Comparison of ENCODE assay signal across 9 mouse cellular contexts in genomic region chr11:69073065-69073888, GRCm38 (mm10). TPM values are rescaled to one million over a fixed set of nuclear protein-coding genes. Genes with fewer than 3 reads are reported as not detected.
DNase-seq lines count a peak whose midpoint lies in the region; ATAC-seq and TF ChIP-seq lines count a peak whose summit lies in the region.
"Had no signal": no experiment of that assay in that cellular context is flagged by ENCODE, and none has a peak within 500 bp of the region (broad histone marks: within the 10 kb centered on the region; RNA-seq: fewer than 3 reads in every experiment).

No protein-coding gene starts in this region.

- WGBS in forebrain, embryonic 10.5 days = under 1% methylated on average over 14 of the region's 14 CpGs
- under 1% methylated on average over 14 of the region's 14 CpGs for WGBS in heart, postnatal 0 days
- WGBS in liver, embryonic 16.5 days (ENCODE audit: insufficient replicate concordance) = under 1% methylated on average over 14 of the region's 14 CpGs
- under 1% methylated on average over 14 of the region's 14 CpGs for WGBS in neural tube, embryonic 12.5 days
- under 1% methylated on average over 14 of the region's 14 CpGs for WGBS in stomach, embryonic 16.5 days

- no peak for TF ChIP-seq CTCF in ES-Bruce4 (IDR thresholded peaks at IDR 0.05; ENCODE audit: low read depth, low read length)
- no peak for TF ChIP-seq CTCF in heart, postnatal 0 days (IDR thresholded peaks at IDR 0.05; ENCODE audit: low read depth)

- ATAC-seq in heart, postnatal 0 days (ENCODE audit: insufficient read depth, low read depth) = peak; percentile 65
- ATAC-seq in liver, embryonic 16.5 days (ENCODE audit: low read depth) = peak; percentile 60
- peak; percentile 72 for ATAC-seq in neural tube, embryonic 12.5 days (ENCODE audit: low FRiP score, low read depth)
- ATAC-seq in stomach, embryonic 16.5 days (ENCODE audit: insufficient read depth, low FRiP score) = peak; percentile 72

- H3K36me3 ChIP-seq in ES-Bruce4 (ENCODE audit: control insufficient read depth, insufficient read depth, low read length, poor library complexity, severe bottlenecking) = no peaks in the 10 kb centered on the region
- no peaks in the 10 kb centered on the region for H3K36me3 ChIP-seq in forebrain, embryonic 10.5 days (replicated peaks)
- no peaks in the 10 kb centered on the region for H3K36me3 ChIP-seq in heart, postnatal 0 days (replicated peaks; ENCODE audit: control insufficient read depth, insufficient read depth, low read length)
- H3K36me3 ChIP-seq in liver, embryonic 16.5 days (ENCODE audit: control insufficient read depth, insufficient read depth) = no peaks in the 10 kb centered on the region
- H3K36me3 ChIP-seq in neural tube, embryonic 12.5 days = no peaks in the 10 kb centered on the region
- H3K36me3 ChIP-seq in stomach, embryonic 16.5 days (ENCODE audit: control insufficient read depth, insufficient read depth, low read length) = no peaks in the 10 kb centered on the region

- no peaks in the 10 kb centered on the region for H3K9me3 ChIP-seq in ES-Bruce4 (replicated peaks; ENCODE audit: control insufficient read depth, insufficient read depth, low read length, poor library complexity, severe bottlenecking)
- no peaks in the 10 kb centered on the region for H3K9me3 ChIP-seq in forebrain, embryonic 10.5 days
- H3K9me3 ChIP-seq in heart, postnatal 0 days (replicated peaks; ENCODE audit: control insufficient read depth, low read length) = no peaks in the 10 kb centered on the region
- no peaks in the 10 kb centered on the region for H3K9me3 ChIP-seq in liver, embryonic 16.5 days (replicated peaks; ENCODE audit: control insufficient read depth, low read length)
- H3K9me3 ChIP-seq in neural tube, embryonic 12.5 days = no peaks in the 10 kb centered on the region
- no peaks in the 10 kb centered on the region for H3K9me3 ChIP-seq in stomach, embryonic 16.5 days (replicated peaks; ENCODE audit: control insufficient read depth, low read length)

- no peaks in the 10 kb centered on the region for H3K27me3 ChIP-seq in ES-Bruce4 (ENCODE audit: control insufficient read depth, insufficient read depth, low read length, poor library complexity, severe bottlenecking)
- no peaks in the 10 kb centered on the region for H3K27me3 ChIP-seq in forebrain, embryonic 10.5 days (ENCODE audit: poor library complexity, severe bottlenecking)
- H3K27me3 ChIP-seq in heart, postnatal 0 days (ENCODE audit: control insufficient read depth, insufficient read depth, low read length) = no peaks in the 10 kb centered on the region
- no peaks in the 10 kb centered on the region for H3K27me3 ChIP-seq in liver, embryonic 16.5 days (ENCODE audit: control insufficient read depth, insufficient read depth, low read depth, low read length)
- H3K27me3 ChIP-seq in neural tube, embryonic 12.5 days (replicated peaks) = no peaks in the 10 kb centered on the region
- H3K27me3 ChIP-seq in stomach, embryonic 16.5 days (ENCODE audit: control insufficient read depth, insufficient read depth, low read length) = no peaks in the 10 kb centered on the region

- H3K4me3 ChIP-seq in ES-Bruce4 (ENCODE audit: low read depth, low read length) = no peak overlapping the region
- peak overlapping the region; percentile 48 for H3K4me3 ChIP-seq in forebrain, embryonic 10.5 days
- peak overlapping the region; percentile 33 for H3K4me3 ChIP-seq in heart, postnatal 0 days (ENCODE audit: low read depth, low read length)
- peak overlapping the region; percentile 48 for H3K4me3 ChIP-seq in liver, embryonic 16.5 days (ENCODE audit: low read depth, low read length)
- peak overlapping the region; percentile 28 for H3K4me3 ChIP-seq in neural tube, embryonic 12.5 days
- peak overlapping the region; percentile 38 for H3K4me3 ChIP-seq in stomach, embryonic 16.5 days (replicated peaks; ENCODE audit: low read length)

- H3K4me2 ChIP-seq in heart, postnatal 0 days (ENCODE audit: low read depth, low read length) = peak overlapping the region; percentile 58
- H3K4me2 ChIP-seq in liver, embryonic 16.5 days (ENCODE audit: low read depth, low read length) = peak overlapping the region; percentile 80
- H3K4me2 ChIP-seq in neural tube, embryonic 12.5 days (replicated peaks) = peak overlapping the region; percentile 61
- peak overlapping the region; percentile 55 for H3K4me2 ChIP-seq in stomach, embryonic 16.5 days (ENCODE audit: low read depth, low read length)

- DNase-seq in c-Kit-positive CD71-negative TER-119-negative erythroid progenitor cells, embryonic 14.5 days (ENCODE audit: low read depth) = peak; percentile 91
- DNase-seq in forebrain, embryonic 10.5 days (ENCODE audit: extremely low spot score, low spot score) = peak; percentile 84
- peak; percentile 91 for DNase-seq in heart, postnatal 0 days (ENCODE audit: low spot score)
- DNase-seq in kidney, postnatal 25 days = peak; percentile 90 to 92

- peak overlapping the region; percentile 82 for H3K9ac ChIP-seq in ES-Bruce4 (ENCODE audit: low read depth, poor library complexity, severe bottlenecking)
- H3K9ac ChIP-seq in heart, postnatal 0 days (replicated peaks; ENCODE audit: low read depth, low read length) = peak overlapping the region; percentile 68
- peak overlapping the region; percentile 70 for H3K9ac ChIP-seq in liver, embryonic 16.5 days (ENCODE audit: low read depth, low read length)
- peak overlapping the region; percentile 62 for H3K9ac ChIP-seq in neural tube, embryonic 12.5 days
- H3K9ac ChIP-seq in stomach, embryonic 16.5 days (ENCODE audit: low read length) = peak overlapping the region; percentile 62

- peaks cover 5% of the 10 kb centered on the region for H3K4me1 ChIP-seq in ES-Bruce4 (ENCODE audit: control insufficient read depth, insufficient read depth, low read length)
- H3K4me1 ChIP-seq in forebrain, embryonic 10.5 days = peaks cover 47% of the 10 kb centered on the region
- H3K4me1 ChIP-seq in heart, postnatal 0 days (ENCODE audit: control insufficient read depth, insufficient read depth) = peaks cover 14% of the 10 kb centered on the region; the same call in 1 of the 2 replicates
- peaks cover 39% of the 10 kb centered on the region for H3K4me1 ChIP-seq in liver, embryonic 16.5 days (ENCODE audit: control insufficient read depth, low read depth, low read length)
- peaks cover 15% of the 10 kb centered on the region; the same call in 1 of the 2 replicates for H3K4me1 ChIP-seq in neural tube, embryonic 12.5 days
- peaks cover 26% of the 10 kb centered on the region for H3K4me1 ChIP-seq in stomach, embryonic 16.5 days (ENCODE audit: control insufficient read depth, insufficient read depth, low read length)

- no peak for TF ChIP-seq EP300 in ES-Bruce4 (IDR thresholded peaks at IDR 0.05; ENCODE audit: insufficient read depth, low read depth, low read length)
- peak; percentile 81 for TF ChIP-seq EP300 in heart, postnatal 0 days (IDR thresholded peaks at IDR 0.05; ENCODE audit: low read depth)

- peak overlapping the region; percentile 86 for H3K27ac ChIP-seq in ES-Bruce4 (ENCODE audit: insufficient read depth, low read length)
- H3K27ac ChIP-seq in forebrain, embryonic 10.5 days = peak overlapping the region; percentile 95
- peak overlapping the region; percentile 93 for H3K27ac ChIP-seq in heart, postnatal 0 days (ENCODE audit: low read depth)
- peak overlapping the region; percentile 90 for H3K27ac ChIP-seq in liver, embryonic 16.5 days (ENCODE audit: low read length)
- peak overlapping the region; percentile 69; the same call in 1 of the 2 replicates for H3K27ac ChIP-seq in neural tube, embryonic 12.5 days
- H3K27ac ChIP-seq in stomach, embryonic 16.5 days (ENCODE audit: low read length) = peak overlapping the region; percentile 84

- peak; percentile 100 for TF ChIP-seq POLR2A in ES-Bruce4 (IDR thresholded peaks at IDR 0.05; ENCODE audit: insufficient read depth, low read length)

RNA-seq across cellular contexts. Expression of gene Tmem107, which starts 2.7 kb away (rescaled TPM):
- polyA plus RNA-seq in ES-Bruce4 (2011; ENCODE audit: insufficient read depth, insufficient read length, low read depth, missing spikeins) = 17.1 and 24.7 TPM in 2 replicates
- 60.8 and 61.0 TPM in 2 replicates for polyA plus RNA-seq in forebrain, embryonic 10.5 days (2016; fragmentation: Nextera tagmentation; extraction: Ambion mirVana)
- total RNA-seq in heart, postnatal 0 days (2014; rRNA removed; ENCODE audit: low replicate concordance) = 10.9 and 25.5 TPM in 2 replicates
- 18.3 and 24.3 TPM in 2 replicates for polyA plus RNA-seq in heart, postnatal 0 days (2015; fragmentation: Nextera tagmentation; extraction: Ambion mirVana)
- 20.2 and 21.7 TPM in 2 replicates for polyA plus RNA-seq in liver, embryonic 16.5 days (2015; fragmentation: Nextera tagmentation; extraction: Ambion mirVana)
- polyA plus RNA-seq in neural tube, embryonic 12.5 days (2016; fragmentation: Nextera tagmentation; extraction: Ambion mirVana) = 36.1 and 39.8 TPM in 2 replicates
- 58.2 and 62.1 TPM in 2 replicates for polyA plus RNA-seq in stomach, embryonic 16.5 days (2015; fragmentation: Nextera tagmentation; extraction: Ambion mirVana)

RNA-seq across cellular contexts. Expression of gene Borcs6, which starts 13.8 kb away (rescaled TPM):
- 4.0 and 7.0 TPM in 2 replicates for polyA plus RNA-seq in ES-Bruce4 (2011; ENCODE audit: insufficient read depth, insufficient read length, low read depth, missing spikeins)
- 3.8 and 4.1 TPM in 2 replicates for polyA plus RNA-seq in forebrain, embryonic 10.5 days (2016; fragmentation: Nextera tagmentation; extraction: Ambion mirVana)
- 21.3 and 24.1 TPM in 2 replicates for total RNA-seq in heart, postnatal 0 days (2014; rRNA removed; ENCODE audit: low replicate concordance)
- polyA plus RNA-seq in heart, postnatal 0 days (2015; fragmentation: Nextera tagmentation; extraction: Ambion mirVana) = 12.1 and 13.0 TPM in 2 replicates
- 3.1 and 3.6 TPM in 2 replicates for polyA plus RNA-seq in liver, embryonic 16.5 days (2015; fragmentation: Nextera tagmentation; extraction: Ambion mirVana)
- 17.9 and 18.9 TPM in 2 replicates for polyA plus RNA-seq in neural tube, embryonic 12.5 days (2016; fragmentation: Nextera tagmentation; extraction: Ambion mirVana)
- 7.2 and 7.8 TPM in 2 replicates for polyA plus RNA-seq in stomach, embryonic 16.5 days (2015; fragmentation: Nextera tagmentation; extraction: Ambion mirVana)

RNA-seq across cellular contexts. Expression of gene Vamp2, which starts 15.0 kb away (rescaled TPM):
- polyA plus RNA-seq in ES-Bruce4 (2011; ENCODE audit: insufficient read depth, insufficient read length, low read depth, missing spikeins) = 39.5 and 41.6 TPM in 2 replicates
- polyA plus RNA-seq in forebrain, embryonic 10.5 days (2016; fragmentation: Nextera tagmentation; extraction: Ambion mirVana) = 51.3 and 57.6 TPM in 2 replicates
- total RNA-seq in heart, postnatal 0 days (2014; rRNA removed; ENCODE audit: low replicate concordance) = 25.2 and 27.9 TPM in 2 replicates
- polyA plus RNA-seq in heart, postnatal 0 days (2015; fragmentation: Nextera tagmentation; extraction: Ambion mirVana) = 59.2 and 62.1 TPM in 2 replicates
- polyA plus RNA-seq in liver, embryonic 16.5 days (2015; fragmentation: Nextera tagmentation; extraction: Ambion mirVana) = 16.4 and 25.4 TPM in 2 replicates
- polyA plus RNA-seq in neural tube, embryonic 12.5 days (2016; fragmentation: Nextera tagmentation; extraction: Ambion mirVana) = 149 and 174 TPM in 2 replicates
- polyA plus RNA-seq in stomach, embryonic 16.5 days (2015; fragmentation: Nextera tagmentation; extraction: Ambion mirVana) = 79.9 and 88.5 TPM in 2 replicates

RNA-seq across cellular contexts. Expression of gene Per1, which starts 21.7 kb away (rescaled TPM):
- polyA plus RNA-seq in ES-Bruce4 (2011; ENCODE audit: insufficient read depth, insufficient read length, low read depth, missing spikeins) = 25.0 and 29.3 TPM in 2 replicates
- polyA plus RNA-seq in forebrain, embryonic 10.5 days (2016; fragmentation: Nextera tagmentation; extraction: Ambion mirVana) = 7.3 and 9.0 TPM in 2 replicates
- total RNA-seq in heart, postnatal 0 days (2014; rRNA removed; ENCODE audit: low replicate concordance) = 76.8 and 93.5 TPM in 2 replicates
- polyA plus RNA-seq in heart, postnatal 0 days (2015; fragmentation: Nextera tagmentation; extraction: Ambion mirVana) = 8.1 and 9.7 TPM in 2 replicates
- polyA plus RNA-seq in liver, embryonic 16.5 days (2015; fragmentation: Nextera tagmentation; extraction: Ambion mirVana) = 6.9 and 8.5 TPM in 2 replicates
- polyA plus RNA-seq in neural tube, embryonic 12.5 days (2016; fragmentation: Nextera tagmentation; extraction: Ambion mirVana) = 7.4 and 9.0 TPM in 2 replicates
- polyA plus RNA-seq in stomach, embryonic 16.5 days (2015; fragmentation: Nextera tagmentation; extraction: Ambion mirVana) = 21.8 and 22.3 TPM in 2 replicates

RNA-seq across cellular contexts. Expression of gene Aurkb, which starts 27.8 kb away (rescaled TPM):
- polyA plus RNA-seq in ES-Bruce4 (2011; ENCODE audit: insufficient read depth, insufficient read length, low read depth, missing spikeins) = 108 and 121 TPM in 2 replicates
- polyA plus RNA-seq in forebrain, embryonic 10.5 days (2016; fragmentation: Nextera tagmentation; extraction: Ambion mirVana) = 227 and 236 TPM in 2 replicates
- total RNA-seq in heart, postnatal 0 days (2014; rRNA removed; ENCODE audit: low replicate concordance) = 21.4 and 54.6 TPM in 2 replicates
- polyA plus RNA-seq in heart, postnatal 0 days (2015; fragmentation: Nextera tagmentation; extraction: Ambion mirVana) = 19.5 and 19.9 TPM in 2 replicates
- 101 and 107 TPM in 2 replicates for polyA plus RNA-seq in liver, embryonic 16.5 days (2015; fragmentation: Nextera tagmentation; extraction: Ambion mirVana)
- 95.5 and 98.4 TPM in 2 replicates for polyA plus RNA-seq in neural tube, embryonic 12.5 days (2016; fragmentation: Nextera tagmentation; extraction: Ambion mirVana)
- 120 and 134 TPM in 2 replicates for polyA plus RNA-seq in stomach, embryonic 16.5 days (2015; fragmentation: Nextera tagmentation; extraction: Ambion mirVana)
- total RNA-seq: layer of hippocampus, adult 18-20 months had no signal
